Mouse (Mus musculus) cerebellum, adult 2 months (tissue): ENCODE measurements at regions not wholly inside any gene's neighbourhood (a gene's known extent, or its start where the extent isn't known, plus 50 kb on each side); places are given as distances from the start of the nearest gene placed in this dataset.

Source experiments
- DNase-seq, 2 experiments: peaks; one replicate each; pipeline ENCODE4 v3.0.0; 2021
- H3K27ac ChIP-seq: fragments of 200-500 bp; 2 replicates; pipeline ENCODE4 v1.5.1; 2012; ENCODE audit warnings: low read length, control low read depth, inconsistent platforms; ENCODE audit not compliant: insufficient read depth
- H3K27me3 ChIP-seq: fragments of 200-500 bp; 2 replicates; pipeline ENCODE4 v1.6.1; 2012; ENCODE audit warnings: inconsistent platforms, mild to moderate bottlenecking, low read length, moderate library complexity; ENCODE audit not compliant: control insufficient read depth, insufficient read depth
- H3K4me1 ChIP-seq: fragments of 200-500 bp; 2 replicates; pipeline ENCODE4 v1.6.1; 2011; ENCODE audit warnings: low read length; ENCODE audit not compliant: control insufficient read depth, insufficient read depth
- H3K4me3 ChIP-seq: fragments of 200-500 bp; replicated peaks from 2 replicates; pipeline ENCODE3; 2011; ENCODE audit warnings: mild to moderate bottlenecking, low read depth, low read length, control low read depth; ENCODE audit not compliant: insufficient read depth
- CTCF ChIP-seq: fragments of 200-500 bp; IDR thresholded peaks from 2 replicates; pipeline ENCODE4 v1.5.1; 2011; ENCODE audit warnings: low read depth, mild to moderate bottlenecking, control low read depth, low read length, moderate library complexity, borderline replicate concordance; ENCODE audit not compliant: insufficient read depth
- POLR2A ChIP-seq: fragments of 200-500 bp; IDR thresholded peaks from 2 replicates; pipeline ENCODE4 v1.6.1; 2011; ENCODE audit warnings: low read length, control low read depth, borderline replicate concordance; ENCODE audit not compliant: insufficient read depth
- WGBS: fragments of 180-500 bp; shearing (Covaris S2); methylation state at CpG from one replicate; pipeline ENCODE4 v1.1.7; 2018; 5-methylcytosine and 5-hydroxymethylcytosine counted together

GRCm38 (mm10) chr1:34930571-34930970 is 80.8 kb downstream of the Plekhb2 start:
- Histone ChIP-seq H3K27ac (no peak overlapping the region), H3K4me1 (no peaks in the 10 kb centered on the region), H3K4me3 (no peak overlapping the region), H3K27me3 (no peaks in the 10 kb centered on the region)
- no peak for TF ChIP-seq POLR2A
- no peak for TF ChIP-seq CTCF
- WGBS = 90% methylated on average over 11 of the region's 11 CpGs
- no peak for DNase-seq

- DNase-seq = no peak
- no peak for TF ChIP-seq POLR2A
- no peak for TF ChIP-seq CTCF
- WGBS = 90% methylated on average over 1 of the region's 1 CpGs
- Histone ChIP-seq H3K4me1 (no peaks in the 10 kb centered on the region), H3K4me3 (no peak overlapping the region), H3K27me3 (no peaks in the 10 kb centered on the region), H3K27ac (no peak overlapping the region)
Observed at GRCm38 (mm10) chr1:34943196-34943595, 93.4 kb downstream of the Plekhb2 start.

GRCm38 (mm10) chr1:34961633-34962507 is 112.1 kb downstream of the Plekhb2 start:
- H3K27me3 ChIP-seq = no peaks in the 10 kb centered on the region
- no peaks in the 10 kb centered on the region for H3K4me1 ChIP-seq
- no peak overlapping the region for H3K4me3 ChIP-seq
- no peak for DNase-seq
- no peak overlapping the region for H3K27ac ChIP-seq
- no peak for TF ChIP-seq POLR2A
- no peak for TF ChIP-seq CTCF
- whole genome bisulfite sequencing = 50% methylated on average over 19 of the region's 19 CpGs

GRCm38 (mm10) chr1:34962508-34962885 is 112.7 kb downstream of the Plekhb2 start:
- WGBS = 53% methylated on average over 6 of the region's 6 CpGs

GRCm38 (mm10) chr1:34974801-34975200 is 125.0 kb downstream of the Plekhb2 start:
- TF ChIP-seq CTCF = no peak
- no peak for TF ChIP-seq POLR2A
- WGBS = 91% methylated on average over 6 of the region's 6 CpGs

More at GRCm38 (mm10) chr1:34962508-34962885, 112.7 kb downstream of the Plekhb2 start:
- no peak overlapping the region for H3K4me3 ChIP-seq
- H3K4me1 ChIP-seq = no peaks in the 10 kb centered on the region
- no peak for DNase-seq
- no peak for TF ChIP-seq CTCF
- TF ChIP-seq POLR2A = no peak
- H3K27me3 ChIP-seq = no peaks in the 10 kb centered on the region
- no peak overlapping the region for H3K27ac ChIP-seq

GRCm38 (mm10) chr1:34978156-34978555 is 128.4 kb downstream of the Plekhb2 start:
- Histone ChIP-seq H3K4me1 (no peaks in the 10 kb centered on the region), H3K27ac (no peak overlapping the region), H3K27me3 (no peaks in the 10 kb centered on the region; the same call in 1 of the 2 replicates), H3K4me3 (no peak overlapping the region)
- DNase-seq = no peak
- no peak for TF ChIP-seq POLR2A
- no peak for TF ChIP-seq CTCF
- WGBS = 92% methylated on average over 10 of the region's 10 CpGs

More at GRCm38 (mm10) chr1:34974801-34975200, 125.0 kb downstream of the Plekhb2 start:
- Histone ChIP-seq H3K4me3 (no peak overlapping the region), H3K4me1 (no peaks in the 10 kb centered on the region), H3K27ac (no peak overlapping the region), H3K27me3 (no peaks in the 10 kb centered on the region; the same call in 1 of the 2 replicates)
- DNase-seq = no peak

GRCm38 (mm10) chr1:34979350-34979749 is 129.6 kb downstream of the Plekhb2 start:
- 56% methylated on average over 3 of the region's 3 CpGs for WGBS
- no peak for DNase-seq
- TF ChIP-seq CTCF (no peak), POLR2A (no peak)
- H3K4me1 ChIP-seq = no peaks in the 10 kb centered on the region
- no peak overlapping the region for H3K27ac ChIP-seq
- no peaks in the 10 kb centered on the region; the same call in 1 of the 2 replicates for H3K27me3 ChIP-seq
- H3K4me3 ChIP-seq = no peak overlapping the region

GRCm38 (mm10) chr1:34981934-34982333 is 132.2 kb downstream of the Plekhb2 start:
- no peak for DNase-seq
- Histone ChIP-seq H3K27me3 (no peaks in the 10 kb centered on the region; the same call in 1 of the 2 replicates), H3K4me1 (no peaks in the 10 kb centered on the region), H3K27ac (no peak overlapping the region), H3K4me3 (no peak overlapping the region)
- WGBS = 90% methylated on average over 2 of the region's 2 CpGs
- TF ChIP-seq POLR2A = no peak
- TF ChIP-seq CTCF = no peak
